Mouse (Mus musculus): ENCODE results near the gene Apbb1.

- no peak for TF ChIP-seq CTCF (conservative IDR thresholded peaks at IDR 0.05; ENCODE audit: insufficient read depth, insufficient read length, low read depth, low read length)
- no peak for TF ChIP-seq POLR2A (IDR thresholded peaks at IDR 0.05; ENCODE audit: low read depth, low read length)
These were observed 8.5 kb downstream of the Apbb1 start for GRCm38 (mm10) chr7:105572949-105573348.
